Mouse (Mus musculus): ENCODE results near the gene Crabp2.

Crabp2 gene

DNA sequence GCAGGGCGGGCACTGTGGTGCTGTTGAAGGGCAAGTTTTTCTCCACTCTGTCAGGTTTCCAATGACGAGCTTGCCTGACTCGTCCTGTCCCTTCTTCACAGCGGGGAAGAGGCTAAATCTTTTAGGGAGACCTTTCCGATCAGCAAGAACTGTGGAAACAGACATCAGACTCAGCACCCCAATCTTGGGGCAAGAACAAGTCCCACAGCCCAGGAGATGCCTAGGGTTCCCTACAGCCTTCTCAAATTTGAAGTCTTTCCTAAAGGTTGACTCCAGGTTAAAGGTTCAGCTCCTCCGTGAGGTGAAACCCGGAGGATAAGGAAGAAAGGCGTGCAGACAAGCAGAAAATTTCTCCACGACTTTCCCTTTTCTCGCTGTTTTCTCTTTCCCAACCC lies 11.7 kb downstream of the Crabp2 start:
- DNase-seq = no peak

DNA sequence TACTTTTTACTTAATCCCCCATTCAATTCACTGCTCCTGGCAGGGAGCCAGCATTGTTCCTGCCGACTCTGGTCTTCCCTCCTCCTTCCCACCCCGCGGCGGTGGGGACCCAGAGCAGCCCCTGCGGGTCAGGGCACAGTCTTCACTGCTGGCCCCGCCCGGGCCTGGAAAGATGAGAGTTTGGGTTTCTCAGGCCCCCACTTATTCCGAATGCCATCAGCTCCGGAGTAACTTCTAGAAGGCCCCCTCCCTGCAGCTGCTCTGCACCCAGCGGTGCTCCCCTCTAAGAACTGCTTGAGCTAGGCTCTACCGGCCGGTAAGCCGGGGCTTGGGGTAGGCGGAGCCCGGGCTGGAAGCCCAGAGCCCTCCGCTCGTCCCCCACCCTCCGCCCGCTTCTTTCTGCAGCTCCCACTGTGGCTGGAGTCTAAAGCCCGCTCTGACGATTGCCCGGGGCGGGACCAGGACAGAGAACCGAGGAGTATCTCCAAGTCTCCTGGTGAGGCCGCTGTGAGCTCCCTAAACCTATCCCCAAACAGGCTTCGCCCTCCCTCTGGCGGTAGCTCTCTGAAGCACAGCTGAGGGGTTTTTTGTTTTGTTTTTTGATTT lies 12.2 kb downstream of the Crabp2 start:
- DNase-seq = peak; percentile 82

DNA sequence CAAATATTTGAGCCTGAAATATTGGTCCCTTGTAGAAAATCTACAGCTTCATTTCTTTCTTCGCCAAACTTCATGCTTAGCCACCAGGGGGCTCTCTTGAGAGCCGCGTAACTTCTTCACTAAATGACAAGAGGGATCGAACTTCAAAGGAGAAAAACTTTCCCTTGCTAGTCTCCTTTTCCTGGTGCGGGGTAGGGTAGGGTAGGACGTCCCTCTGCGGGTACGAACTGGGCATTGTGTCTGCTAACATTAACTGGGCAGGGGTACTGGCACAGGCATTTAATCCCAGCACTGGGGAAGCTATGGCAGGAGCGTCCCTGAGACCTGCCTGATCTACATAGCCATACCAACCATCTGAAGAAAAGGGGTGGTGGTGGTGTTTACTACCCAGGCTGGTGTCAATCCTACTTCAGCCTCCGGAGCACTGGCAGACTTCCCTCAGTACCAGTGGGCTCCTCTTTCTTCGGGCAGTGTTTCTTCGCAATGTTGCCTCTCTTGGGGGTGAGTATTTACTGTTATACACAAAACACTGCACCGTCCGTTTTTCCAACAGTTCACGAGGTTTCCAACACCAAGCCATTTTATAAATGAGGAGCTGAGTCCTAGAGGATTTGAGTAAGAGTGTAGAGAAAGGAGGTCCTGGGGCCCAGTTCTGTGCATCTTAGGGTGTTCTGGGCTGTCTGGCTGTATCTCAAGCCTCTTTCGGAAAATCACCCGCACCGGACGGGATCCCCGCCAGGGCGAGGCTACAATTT lies 21.9 kb downstream of the Crabp2 start:
- DNase-seq = peak; percentile 73

DNA sequence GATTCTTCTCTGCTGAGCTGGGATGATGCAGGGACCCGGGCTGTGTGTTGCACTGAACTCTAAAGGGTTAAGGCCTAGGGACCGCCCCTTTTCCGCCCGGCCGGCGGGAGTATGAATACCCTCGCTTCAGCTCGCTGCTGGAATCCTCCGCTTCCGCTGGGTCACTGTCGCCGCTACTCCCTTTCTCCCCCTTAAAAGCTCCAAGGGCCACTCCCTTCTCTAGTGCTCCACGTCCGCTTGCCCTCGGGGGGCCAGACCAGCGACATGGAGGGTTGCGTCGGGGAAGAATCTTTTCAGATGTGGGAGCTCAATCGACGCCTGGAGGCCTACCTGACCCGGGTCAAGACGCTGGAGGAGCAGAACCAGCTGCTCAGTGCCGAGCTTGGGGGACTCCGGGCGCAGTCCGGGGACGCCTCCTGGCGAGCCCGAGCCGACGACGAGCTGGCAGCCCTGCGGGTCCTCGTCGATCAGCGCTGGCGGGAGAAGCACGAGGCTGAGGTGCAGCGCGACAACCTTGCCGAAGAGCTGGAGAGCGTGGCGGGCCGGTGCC lies 22.5 kb downstream of the Crabp2 start, which contains the start of gene Nes:
Gene Nes, plus strand, starts transcription at position 140 of the 550 bp plus-strand sequence.
- peak; percentile 48 for DNase-seq

DNA sequence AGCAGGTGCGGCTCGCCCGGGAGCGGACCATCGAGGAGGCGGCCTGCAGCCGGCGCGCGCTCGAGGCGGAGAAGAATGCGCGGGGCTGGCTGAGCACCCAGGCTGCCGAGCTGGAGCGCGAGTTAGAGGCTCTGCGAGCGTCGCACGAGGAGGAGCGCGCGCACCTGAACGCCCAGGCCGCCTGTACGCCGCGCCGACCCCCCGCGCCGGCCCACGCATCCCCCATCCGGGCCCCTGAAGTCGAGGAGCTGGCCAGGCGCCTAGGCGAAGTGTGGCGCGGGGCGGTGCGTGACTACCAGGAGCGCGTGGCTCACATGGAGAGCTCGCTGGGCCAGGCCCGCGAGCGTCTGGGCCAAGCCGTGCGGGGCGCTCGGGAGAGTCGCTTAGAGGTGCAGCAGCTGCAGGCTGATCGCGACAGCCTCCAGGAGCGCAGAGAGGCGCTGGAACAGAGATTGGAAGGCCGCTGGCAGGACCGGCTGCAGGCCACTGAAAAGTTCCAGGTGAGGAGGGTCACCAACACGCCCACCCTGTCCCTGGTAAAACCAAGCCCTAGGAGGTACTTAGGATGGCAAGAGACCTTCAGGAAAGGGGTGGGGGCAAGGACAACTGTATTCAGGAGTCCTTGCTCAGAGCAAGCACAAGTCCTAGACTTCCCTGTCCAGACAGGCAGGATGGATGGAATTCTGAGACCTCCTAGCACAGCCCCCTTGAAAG lies 23.2 kb downstream of the Crabp2 start:
- DNase-seq = peak; percentile 54

DNA sequence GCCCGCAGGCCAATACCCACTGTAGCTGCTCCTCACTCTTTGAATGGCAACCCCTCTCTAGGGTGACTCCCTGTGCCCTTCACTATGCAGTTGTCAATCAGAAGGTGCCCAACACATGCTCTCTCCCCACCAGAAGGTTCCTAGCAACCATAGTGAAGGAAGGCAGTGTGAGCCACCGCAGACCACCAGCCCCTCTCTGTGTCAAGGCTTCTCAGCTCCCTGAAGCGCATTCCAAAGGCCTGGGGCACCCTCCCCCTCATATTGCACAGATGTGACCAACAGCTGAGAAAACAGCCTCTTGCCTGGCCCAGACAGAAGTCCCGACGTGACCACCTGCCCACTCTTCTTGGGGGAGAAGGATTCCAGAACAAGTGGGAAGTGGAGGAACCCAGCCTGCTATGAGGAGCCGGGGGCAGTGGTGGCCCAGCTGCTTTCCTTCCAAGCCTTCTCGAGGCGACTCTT lies 23.8 kb downstream of the Crabp2 start:
- DNase-seq = no peak

DNA sequence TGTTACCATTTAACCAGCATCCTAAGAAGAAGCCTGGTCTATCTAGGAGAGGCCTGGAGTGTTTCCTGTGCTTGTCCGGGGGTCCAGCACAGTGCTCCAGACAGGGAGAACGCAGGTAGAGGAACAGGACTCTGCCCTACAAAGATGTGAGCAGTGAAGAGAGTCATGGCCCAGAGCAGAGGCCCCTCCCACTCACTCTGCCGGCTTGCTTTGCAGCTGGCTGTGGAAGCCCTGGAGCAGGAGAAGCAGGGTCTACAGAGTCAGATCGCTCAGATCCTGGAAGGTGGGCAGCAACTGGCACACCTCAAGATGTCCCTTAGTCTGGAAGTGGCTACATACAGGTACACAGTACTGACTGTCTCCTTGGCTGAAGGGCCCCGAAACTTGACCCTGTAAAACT lies 24.3 kb downstream of the Crabp2 start:
- DNase-seq = no peak

DNA sequence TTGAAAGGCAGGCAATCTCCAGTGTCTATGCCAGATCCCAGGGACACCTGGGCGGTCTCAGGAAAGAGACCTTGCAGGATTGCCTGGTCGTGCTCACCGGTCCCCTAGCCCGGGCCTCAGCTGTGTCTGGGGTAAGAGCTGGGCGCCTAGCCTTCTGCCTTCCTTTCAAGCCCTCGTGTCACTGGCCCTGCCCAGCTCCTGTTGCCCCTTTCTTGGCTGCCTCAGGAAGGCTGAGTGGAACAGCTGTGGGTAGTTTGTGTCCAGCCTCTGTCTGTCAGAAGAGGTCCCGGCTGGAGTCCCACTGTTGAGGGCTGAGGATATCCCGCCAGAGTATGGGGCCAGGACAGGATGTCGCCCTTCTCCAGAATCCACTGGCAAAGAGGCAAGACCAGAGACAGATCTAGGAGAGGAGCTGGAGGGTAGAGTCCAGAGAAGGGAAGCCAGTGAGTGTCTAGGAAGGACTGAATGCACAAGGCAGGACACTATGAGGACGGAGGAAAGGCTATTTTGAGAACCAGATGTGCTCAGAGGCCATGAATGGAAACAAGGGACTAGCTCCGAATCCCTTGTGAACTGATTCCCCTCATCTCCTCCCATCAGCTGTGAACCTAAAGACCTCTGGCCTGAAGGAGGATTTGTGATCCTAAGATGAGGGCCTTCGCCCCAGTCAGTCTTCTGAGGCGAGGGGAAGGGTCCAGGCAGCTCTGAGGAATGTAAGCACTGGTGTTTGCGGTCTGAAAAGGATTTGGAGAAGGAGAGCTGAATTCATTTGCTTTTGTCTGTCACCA lies 25.3 kb downstream of the Crabp2 start:
- DNase-seq = no peak

DNA sequence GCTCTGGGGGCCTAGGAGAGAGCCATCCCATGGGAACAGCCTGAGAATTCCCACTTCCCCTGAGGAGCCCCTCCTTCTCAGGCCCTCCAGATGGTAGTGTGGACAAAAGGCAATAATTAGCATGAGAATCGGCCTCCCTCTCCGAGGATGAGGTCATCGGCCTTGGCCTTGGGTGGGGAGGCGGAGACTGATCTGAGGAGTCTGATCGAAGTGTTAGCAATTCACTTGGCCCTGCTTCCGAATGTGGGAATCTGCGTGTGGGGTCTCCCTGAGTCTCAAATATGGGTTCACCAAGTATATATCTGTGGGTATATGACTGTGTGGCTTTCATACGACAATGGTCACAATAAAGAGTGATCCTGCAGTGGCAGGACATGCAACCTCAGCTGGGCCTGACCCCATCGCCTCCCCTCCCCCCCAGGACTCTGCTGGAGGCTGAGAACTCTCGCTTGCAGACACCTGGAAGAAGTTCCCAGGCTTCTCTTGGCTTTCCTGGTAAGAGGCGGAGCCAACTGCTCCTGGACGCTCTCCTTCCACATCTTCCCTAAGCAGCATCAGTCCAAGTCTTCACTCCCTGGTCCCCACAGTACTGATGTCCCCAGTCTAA lies 26.0 kb downstream of the Crabp2 start:
- no peak for DNase-seq

DNA sequence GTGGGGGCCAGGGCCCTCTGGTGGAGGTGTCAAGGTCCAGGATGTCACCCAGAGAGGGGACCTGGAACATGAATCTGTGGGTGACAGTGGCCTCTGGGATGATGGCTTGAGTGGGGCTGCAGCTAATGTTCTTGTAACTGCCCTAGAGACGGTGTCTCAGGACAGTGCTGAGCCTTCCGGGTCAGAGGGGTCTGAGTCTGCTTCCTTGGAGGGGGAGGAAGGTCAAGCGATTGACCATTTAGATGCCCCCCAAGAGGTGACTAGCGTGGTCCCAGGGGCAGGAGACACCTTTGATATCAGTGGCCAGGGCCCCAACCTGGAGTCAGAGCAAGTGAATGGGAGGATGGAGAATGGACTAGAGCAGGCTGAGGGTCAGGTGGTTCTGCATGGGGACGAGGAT lies 31.0 kb downstream of the Crabp2 start:
- DNase-seq = no peak

DNA sequence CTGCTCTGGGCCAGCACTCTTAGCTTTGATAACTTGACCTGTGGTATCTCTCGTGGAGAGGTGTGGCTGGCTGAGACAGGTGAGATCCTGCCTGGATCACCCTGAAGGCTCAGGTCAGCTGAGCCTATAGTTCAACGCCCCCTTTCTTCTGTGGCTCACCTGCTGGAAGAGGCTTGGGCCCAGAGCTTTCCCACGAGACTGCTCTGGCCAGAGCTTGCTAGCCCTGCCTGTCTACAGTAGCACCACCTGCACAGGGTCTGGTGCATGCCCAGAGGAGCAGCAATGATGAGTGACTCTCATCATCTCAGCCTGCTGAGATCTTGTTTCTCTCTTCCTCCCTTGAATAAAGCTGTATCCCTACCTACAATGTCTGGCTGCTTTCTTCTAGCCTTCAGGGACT lies 31.6 kb downstream of the Crabp2 start:
- DNase-seq = no peak

DNA sequence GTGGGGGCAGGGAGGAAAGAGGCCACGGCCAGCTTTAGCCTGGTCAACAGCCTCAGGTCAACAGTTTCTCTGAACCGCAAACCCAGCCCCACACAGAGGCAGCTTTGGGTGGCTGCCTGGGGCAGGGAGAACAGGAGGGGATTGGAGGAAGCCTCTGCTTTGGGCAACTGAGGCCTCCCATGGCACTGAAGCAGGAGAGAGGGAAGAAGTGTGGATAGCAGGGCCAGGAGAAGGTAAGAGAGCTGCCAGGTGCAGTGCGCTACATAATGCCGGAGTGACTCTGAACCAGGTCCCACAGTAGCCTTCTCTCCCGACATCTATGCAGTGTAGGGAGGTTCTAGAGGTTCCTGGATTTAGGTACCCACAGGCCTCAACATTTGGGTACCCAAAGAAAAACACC lies 32.3 kb downstream of the Crabp2 start:
- DNase-seq = no peak

DNA sequence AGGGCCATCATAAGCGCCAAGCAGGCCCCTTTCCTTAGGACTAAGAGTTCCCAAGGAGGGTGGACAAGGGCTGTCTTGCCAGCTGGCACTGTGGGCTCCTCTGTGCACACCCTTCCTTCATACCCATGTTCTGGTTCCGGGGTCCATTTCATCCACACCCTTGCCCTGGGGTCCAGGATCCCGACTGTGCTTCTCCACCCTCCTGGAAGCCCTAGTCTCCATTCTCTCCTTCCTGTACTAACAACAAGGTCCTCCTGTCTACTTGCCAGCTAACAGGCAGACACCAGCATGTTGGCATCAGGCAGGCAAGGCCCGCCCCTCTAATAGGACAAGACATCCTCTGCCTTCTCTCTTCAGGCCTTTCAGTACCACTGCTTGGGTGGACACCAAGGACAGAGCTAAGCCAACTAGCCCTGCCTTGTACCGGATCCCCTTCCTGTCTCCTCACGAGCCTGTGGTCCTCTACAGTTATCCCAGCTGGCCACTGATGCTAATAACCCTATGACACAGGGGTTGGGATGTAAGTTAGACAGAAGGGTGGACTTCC lies 32.8 kb downstream of the Crabp2 start:
- DNase-seq = no peak

DNA sequence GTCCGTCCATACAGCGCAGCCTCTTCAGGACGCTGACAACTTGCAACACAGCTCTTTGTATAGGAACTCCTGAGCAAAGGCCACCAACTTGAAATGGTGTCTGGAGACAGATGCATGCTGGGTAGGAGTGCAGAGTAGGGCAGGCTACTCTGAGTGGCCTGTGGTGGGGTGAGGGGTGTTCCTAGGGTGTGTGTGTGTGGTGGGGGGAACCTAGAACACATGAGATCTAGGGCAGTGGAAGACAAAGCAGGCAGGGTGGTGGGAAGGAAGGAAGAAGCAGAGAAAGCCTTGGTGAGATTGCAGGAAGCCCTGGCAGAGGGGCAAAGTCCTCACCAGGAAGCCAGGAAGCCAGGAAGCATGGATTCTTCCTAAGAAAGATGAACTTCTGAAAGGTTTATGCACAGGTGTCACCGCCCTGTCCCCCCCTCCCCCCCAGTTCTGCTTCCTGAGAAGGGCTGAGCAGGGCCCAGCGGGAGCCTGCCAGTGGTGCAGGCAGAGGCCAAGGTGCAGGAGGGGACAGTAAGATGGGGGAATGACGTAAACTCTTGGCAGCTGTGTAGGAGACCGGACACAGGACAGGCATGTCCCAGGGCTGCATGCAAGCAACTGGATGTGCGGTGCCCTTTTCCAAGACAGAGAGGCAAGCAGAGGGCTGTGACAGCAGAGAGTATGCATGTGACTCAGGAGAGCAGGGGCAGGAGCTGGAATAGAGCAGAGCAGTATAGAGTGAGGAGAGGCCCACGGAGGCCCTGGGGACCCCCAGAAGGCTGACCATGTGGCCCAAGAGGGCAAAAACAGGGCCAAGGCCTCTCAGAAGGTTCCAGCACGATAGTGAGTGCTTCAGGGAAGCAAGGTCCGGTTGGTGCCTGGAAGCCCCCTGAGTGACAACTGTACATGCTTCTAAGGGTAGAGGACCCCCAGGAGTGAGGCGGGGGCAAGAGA lies 33.7 kb downstream of the Crabp2 start:
- DNase-seq = no peak

DNA sequence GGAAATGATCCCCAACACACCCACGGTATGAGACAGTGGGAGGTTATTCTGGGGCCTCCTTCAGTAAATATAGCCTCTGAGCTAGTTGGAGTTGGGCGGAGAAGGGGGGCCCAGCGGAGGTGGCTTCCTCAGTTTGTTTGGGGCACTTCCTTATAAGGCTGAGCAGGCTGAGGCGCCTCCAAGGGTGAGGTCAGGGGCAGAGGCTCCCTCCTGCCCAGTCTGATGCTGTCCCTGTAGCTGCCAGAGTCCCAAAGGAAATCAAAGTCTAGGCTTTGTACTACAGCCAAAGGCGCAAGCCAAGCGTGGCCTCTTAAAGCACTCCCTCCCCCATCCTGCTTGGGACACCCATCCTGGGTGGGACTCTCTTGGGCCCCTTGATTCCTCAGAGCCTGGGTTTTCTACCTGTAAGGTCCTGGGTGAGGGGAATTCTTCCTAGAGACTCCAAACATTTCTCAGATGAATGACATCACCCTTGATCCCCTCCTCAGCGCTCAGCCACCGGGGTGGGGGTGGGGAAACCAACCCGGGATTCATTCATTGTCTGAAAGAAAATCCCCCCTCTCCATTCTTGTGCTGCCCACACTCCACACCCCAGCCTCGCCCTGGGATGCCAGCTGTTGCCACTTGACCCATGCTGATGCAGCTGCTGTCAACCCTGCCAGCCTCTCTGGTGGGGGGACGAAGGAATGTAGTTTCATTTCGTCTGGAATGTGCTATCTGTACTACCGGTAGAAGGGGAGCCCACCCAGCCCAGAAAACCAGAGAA lies 34.6 kb downstream of the Crabp2 start:
- DNase-seq = peak; percentile 41

DNA sequence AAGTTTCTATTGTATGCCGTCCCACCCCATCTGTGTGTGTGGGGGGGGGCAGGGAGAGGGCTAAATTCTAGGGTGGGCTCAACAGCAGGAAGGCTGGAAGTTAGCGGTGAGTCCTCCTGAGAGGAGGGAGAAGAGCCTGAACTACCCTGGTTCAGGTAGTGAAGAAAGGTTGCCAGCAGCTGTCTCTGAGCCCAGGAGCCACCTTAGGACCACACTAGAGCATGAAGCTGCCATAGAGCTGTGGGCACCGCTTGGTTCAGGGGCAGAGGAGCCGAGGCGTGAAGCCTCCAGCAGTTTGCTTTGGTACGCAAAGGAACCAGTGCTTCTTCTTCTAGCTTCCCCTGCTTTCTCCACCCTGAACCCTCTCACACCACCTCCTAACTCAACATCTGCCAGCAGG lies 35.2 kb downstream of the Crabp2 start:
- no peak for DNase-seq

DNA sequence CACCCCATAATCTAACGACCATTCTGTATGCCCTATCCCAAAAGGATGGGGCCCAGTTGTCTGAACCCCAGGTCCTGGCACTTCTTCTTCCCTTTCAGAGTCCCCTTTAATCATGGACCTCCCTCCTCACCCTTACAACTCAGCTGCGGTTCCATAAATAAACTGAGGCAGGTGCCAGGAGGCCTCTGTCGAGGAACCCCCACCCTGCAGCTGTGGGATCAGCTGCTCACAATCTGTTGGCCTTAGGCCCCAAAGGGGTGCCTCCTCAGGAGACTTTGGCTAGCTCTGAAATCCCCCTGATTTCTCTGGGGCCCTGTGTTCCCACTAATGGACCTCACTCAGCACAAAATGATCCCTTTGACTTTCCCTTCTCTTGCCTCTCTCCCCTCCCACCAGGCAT lies 35.6 kb downstream of the Crabp2 start:
- DNase-seq = no peak

DNA sequence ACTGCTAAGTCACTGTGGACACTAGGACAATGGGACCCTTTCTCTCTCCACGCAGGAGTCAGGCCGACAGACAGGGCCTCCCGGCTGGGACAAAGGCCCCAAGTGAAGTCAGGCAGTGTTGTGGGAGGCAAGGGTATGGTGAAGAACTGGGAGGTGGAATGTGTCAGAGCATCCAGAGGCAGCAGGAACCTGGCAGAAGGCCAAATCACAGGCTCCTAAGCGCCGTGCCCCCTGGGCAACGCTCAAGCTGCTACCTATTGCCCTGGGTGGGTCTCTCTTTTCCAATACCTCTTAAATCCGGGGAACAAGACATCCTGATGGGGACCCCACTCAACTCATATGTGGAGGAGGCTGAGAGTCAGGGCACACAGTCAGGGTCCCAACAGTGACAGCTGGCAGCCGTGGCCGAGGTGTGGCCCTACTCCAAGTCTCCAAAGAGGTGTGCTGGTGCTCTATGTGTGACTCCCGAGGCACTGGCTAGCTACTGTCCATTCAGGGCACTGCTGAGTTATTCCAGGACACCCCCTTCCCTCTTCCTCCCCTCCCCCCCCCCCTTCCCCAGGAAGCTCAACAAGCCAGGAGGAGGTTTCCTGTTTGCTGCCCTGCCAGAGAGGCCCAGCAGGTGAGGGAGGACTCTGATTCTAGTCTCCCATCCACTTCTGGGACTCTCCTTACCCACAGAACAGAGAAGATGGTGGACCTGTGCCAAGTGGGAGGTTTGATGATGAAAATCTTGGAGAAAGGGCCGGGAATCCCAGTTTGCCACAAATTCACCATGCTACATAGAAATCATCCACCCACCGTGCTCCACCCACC lies 37.2 kb downstream of the Crabp2 start:
- no peak for DNase-seq

DNA sequence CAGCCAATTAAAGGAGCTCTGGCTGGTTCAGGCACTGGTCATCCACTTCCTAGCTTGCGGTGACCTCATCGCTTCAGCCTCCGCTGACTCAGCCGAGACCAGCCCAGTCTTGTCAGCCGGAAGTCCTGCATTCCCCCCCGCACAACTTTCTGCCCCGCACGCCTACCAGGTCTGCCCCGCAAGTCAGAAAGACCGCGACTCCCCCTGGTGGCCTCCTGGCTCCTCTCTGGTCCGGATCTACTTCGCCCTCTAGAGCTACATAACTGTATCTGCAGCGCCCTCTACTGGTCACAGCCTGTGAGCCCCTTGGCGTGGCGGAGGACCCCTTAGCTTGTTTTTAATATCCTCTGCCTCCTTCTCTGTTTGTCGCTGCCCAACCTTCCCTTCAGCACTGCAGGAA lies 38.4 kb downstream of the Crabp2 start:
- DNase-seq = peak; percentile 99

All from thymus, postnatal 4 days (tissue).